Mouse (Mus musculus): ENCODE measurements around the gene Wt1.
A peak's percentile ranks its signal among the peaks of the same experiment; 100 is the strongest.

The Wt1 gene

GRCm38 (mm10) chr2:105126279-105126678 is at the start of gene Wt1:
Wt1 (plus strand) TSS chr2:105126529.
- DNase-seq = peak; percentile 96

GRCm38 (mm10) chr2:105077151-105077550 is 49.2 kb upstream of the Wt1 start:
- no peak for DNase-seq

GRCm38 (mm10) chr2:105082256-105082790 is 44.0 kb upstream of the Wt1 start:
- peak; percentile 76 for DNase-seq

GRCm38 (mm10) chr2:105084035-105084434 is 42.3 kb upstream of the Wt1 start:
- DNase-seq = no peak

- DNase-seq = no peak
Observed at GRCm38 (mm10) chr2:105086081-105086480, 40.2 kb upstream of the Wt1 start.

GRCm38 (mm10) chr2:105088005-105088404 is 38.3 kb upstream of the Wt1 start:
- DNase-seq = no peak

GRCm38 (mm10) chr2:105089083-105089482 is 37.2 kb upstream of the Wt1 start:
- DNase-seq = peak; percentile 81

- DNase-seq = no peak
Observed at GRCm38 (mm10) chr2:105089581-105090508, 36.5 kb upstream of the Wt1 start.

GRCm38 (mm10) chr2:105090991-105091390 is 35.3 kb upstream of the Wt1 start:
- peak; percentile 88 for DNase-seq

GRCm38 (mm10) chr2:105091718-105092117 is 34.6 kb upstream of the Wt1 start, which contains the start of gene Gm11060:
Gm11060 (plus strand) TSS chr2:105092018.
- DNase-seq = no peak

- no peak for DNase-seq
Observed at GRCm38 (mm10) chr2:105097294-105097953, 28.9 kb upstream of the Wt1 start.

GRCm38 (mm10) chr2:105099410-105099809 is 26.9 kb upstream of the Wt1 start:
- peak; percentile 65 for DNase-seq

GRCm38 (mm10) chr2:105100541-105100940 is 25.8 kb upstream of the Wt1 start:
- peak; percentile 84 for DNase-seq

GRCm38 (mm10) chr2:105108703-105109158 is 17.6 kb upstream of the Wt1 start:
- DNase-seq = peak; percentile 97

GRCm38 (mm10) chr2:105114074-105114473 is 12.3 kb upstream of the Wt1 start:
- peak; percentile 85 for DNase-seq

- DNase-seq = peak; percentile 64
Observed at GRCm38 (mm10) chr2:105117669-105118068, 8.7 kb upstream of the Wt1 start.

GRCm38 (mm10) chr2:105122216-105122615 is 4.1 kb upstream of the Wt1 start:
- peak; percentile 42 for DNase-seq

- DNase-seq = peak; percentile 88
Observed at GRCm38 (mm10) chr2:105122886-105123285, 3.4 kb upstream of the Wt1 start.

- no peak for DNase-seq
Observed at GRCm38 (mm10) chr2:105123431-105123830, 2.9 kb upstream of the Wt1 start.

GRCm38 (mm10) chr2:105123881-105124280 is 2.4 kb upstream of the Wt1 start:
- DNase-seq = peak; percentile 76

- no peak for DNase-seq
Observed at GRCm38 (mm10) chr2:105124391-105124790, 1.9 kb upstream of the Wt1 start.

- DNase-seq = peak; percentile 86
Observed at GRCm38 (mm10) chr2:105125205-105125604, 1.1 kb upstream of the Wt1 start.

- peak; percentile 79 for DNase-seq
Observed at GRCm38 (mm10) chr2:105125641-105126040, 688 bp upstream of the Wt1 start.

Data from heart, adult 11 months (tissue).